Mouse (Mus musculus) midbrain, embryonic 10.5 days (tissue): Measurements from ENCODE around the gene Ugt2b35. TPM values are rescaled to one million over a fixed set of nuclear protein-coding genes. Genes with fewer than 3 reads are reported as not detected.
"Not testable (repeated sequence)": the region's sequence is repeated elsewhere in the genome, so short reads cannot be mapped to it uniquely, and the experiment has no call there.

Source experiments
- DNase-seq: peaks from one replicate; pipeline ENCODE4 v3.0.0-alpha.2; 2017; ENCODE audit warnings: low spot score
- H3K27ac ChIP-seq: fragments of 300-500 bp; sonication (generic); replicated peaks from 2 replicates; pipeline ENCODE4 v1.5.1; 2016; ENCODE audit warnings: mild to moderate bottlenecking
- H3K27me3 ChIP-seq: fragments of 300-500 bp; sonication (generic); 2 replicates; pipeline ENCODE4 v1.6.1; 2016; ENCODE audit warnings: low read depth, mild to moderate bottlenecking; ENCODE audit not compliant: poor library complexity, severe bottlenecking
- H3K36me3 ChIP-seq: fragments of 300-500 bp; sonication (generic); 2 replicates; pipeline ENCODE4 v1.6.1; 2016; ENCODE audit warnings: mild to moderate bottlenecking, moderate library complexity
- H3K4me1 ChIP-seq: fragments of 300-500 bp; sonication (generic); 2 replicates; pipeline ENCODE4 v1.6.1; 2016
- H3K4me3 ChIP-seq: fragments of 300-500 bp; sonication (generic); 2 replicates; pipeline ENCODE4 v1.5.1; 2016; ENCODE audit warnings: mild to moderate bottlenecking, moderate library complexity
- H3K9me3 ChIP-seq: fragments of 300-500 bp; sonication (generic); replicated peaks from 2 replicates; pipeline ENCODE4 v1.6.1; 2016; ENCODE audit warnings: mild to moderate bottlenecking
- WGBS: fragments of 180-500 bp; shearing (Covaris S2); methylation state at CpG from one replicate; pipeline ENCODE4 v1.1.7; 2016; 5-methylcytosine and 5-hydroxymethylcytosine counted together
- polyA plus RNA-seq: library from polyadenylated mRNA; unstranded; fragments of >200 nt; fragmentation: Nextera tagmentation; extraction: Ambion mirVana; gene quantifications from 2 replicates; pipeline ENCODE4 v1.2.1, GENCODE M21; 2016

Ugt2b35 gene
- not detected in 2 replicates for polyA plus RNA-seq

GRCm38 (mm10) chr5:87000395-87001073 lies at the start of gene Ugt2b35:
Gene Ugt2b35 (plus strand): TSS chr5:87000860.
- H3K36me3 ChIP-seq, result no peaks in the 10 kb centered on the region
- no peak within 1 kb of the TSS for H3K27ac ChIP-seq
- H3K4me3 ChIP-seq, result no peak within 1 kb of the TSS
- H3K27me3 ChIP-seq, result no peaks in the 10 kb centered on the region
- 83% methylated on average over 4 of the region's 4 CpGs for WGBS
- H3K9me3 ChIP-seq, result no peaks in the 10 kb centered on the region
- no peak for DNase-seq
- H3K4me1 ChIP-seq, result no peaks in the 10 kb centered on the region

GRCm38 (mm10) chr5:86960504-86960903 lies 40.2 kb upstream of the Ugt2b35 start:
- Histone ChIP-seq H3K27me3 (no peaks in the 10 kb centered on the region), H3K4me1 (no peaks in the 10 kb centered on the region), H3K4me3 (no peak overlapping the region), H3K36me3 (no peaks in the 10 kb centered on the region), H3K27ac (no peak overlapping the region), H3K9me3 (no peaks in the 10 kb centered on the region)
- no peak for DNase-seq
- 91% methylated on average over 3 of the region's 3 CpGs for WGBS

GRCm38 (mm10) chr5:86961587-86962358 lies 38.9 kb upstream of the Ugt2b35 start:
- no peaks in the 10 kb centered on the region for H3K9me3 ChIP-seq
- 85% methylated on average over 3 of the region's 3 CpGs for WGBS
- H3K36me3 ChIP-seq, result no peaks in the 10 kb centered on the region
- H3K27me3 ChIP-seq, result no peaks in the 10 kb centered on the region
- no peaks in the 10 kb centered on the region for H3K4me1 ChIP-seq
- H3K27ac ChIP-seq, result no peak overlapping the region
- no peak for DNase-seq
- no peak overlapping the region for H3K4me3 ChIP-seq

GRCm38 (mm10) chr5:86962849-86963248 lies 37.8 kb upstream of the Ugt2b35 start:
- H3K27me3 ChIP-seq, DNase-seq, H3K36me3 ChIP-seq, H3K27ac ChIP-seq, H3K4me1 ChIP-seq, H3K4me3 ChIP-seq, H3K9me3 ChIP-seq: not testable (repeated sequence)
- WGBS, result 95% methylated on average over 1 of the region's 1 CpGs

GRCm38 (mm10) chr5:86967271-86967670 lies 33.4 kb upstream of the Ugt2b35 start:
- not testable (repeated sequence) for H3K4me3 ChIP-seq, DNase-seq, H3K27me3 ChIP-seq, H3K9me3 ChIP-seq, H3K36me3 ChIP-seq, H3K27ac ChIP-seq, H3K4me1 ChIP-seq
- WGBS, result 92% methylated on average over 5 of the region's 5 CpGs

GRCm38 (mm10) chr5:87004735-87005134 lies 4.1 kb downstream of the Ugt2b35 start:
- WGBS, result 89% methylated on average over 6 of the region's 6 CpGs
- H3K27ac ChIP-seq, result no peak overlapping the region
- no peaks in the 10 kb centered on the region for H3K27me3 ChIP-seq
- DNase-seq, result no peak
- no peak overlapping the region for H3K4me3 ChIP-seq
- H3K4me1 ChIP-seq, result no peaks in the 10 kb centered on the region
- H3K9me3 ChIP-seq, result no peaks in the 10 kb centered on the region
- H3K36me3 ChIP-seq, result no peaks in the 10 kb centered on the region

GRCm38 (mm10) chr5:87015477-87015876 lies 14.8 kb downstream of the Ugt2b35 start:
- Histone ChIP-seq H3K4me3 (no peak overlapping the region), H3K27ac (no peak overlapping the region), H3K4me1 (no peaks in the 10 kb centered on the region), H3K27me3 (no peaks in the 10 kb centered on the region), H3K9me3 (no peaks in the 10 kb centered on the region; the same call in 1 of the 2 replicates), H3K36me3 (no peaks in the 10 kb centered on the region)
- WGBS, result 88% methylated on average over 3 of the region's 3 CpGs
- no peak for DNase-seq

- no peak overlapping the region for H3K4me3 ChIP-seq
- no peaks in the 10 kb centered on the region for H3K36me3 ChIP-seq
- no peaks in the 10 kb centered on the region for H3K4me1 ChIP-seq
- H3K9me3 ChIP-seq, result no peaks in the 10 kb centered on the region
- no peaks in the 10 kb centered on the region for H3K27me3 ChIP-seq
- 88% methylated on average over 3 of the region's 3 CpGs for WGBS
- no peak overlapping the region for H3K27ac ChIP-seq
- no peak for DNase-seq
Observed at GRCm38 (mm10) chr5:87027359-87027758, 26.7 kb downstream of the Ugt2b35 start.

- Histone ChIP-seq H3K27ac (no peak overlapping the region), H3K36me3 (no peaks in the 10 kb centered on the region), H3K27me3 (no peaks in the 10 kb centered on the region), H3K4me3 (no peak overlapping the region), H3K4me1 (no peaks in the 10 kb centered on the region), H3K9me3 (no peaks in the 10 kb centered on the region)
- no peak for DNase-seq
- 89% methylated on average over 1 of the region's 1 CpGs for WGBS
Observed at GRCm38 (mm10) chr5:87030624-87031023, 30.0 kb downstream of the Ugt2b35 start.

Other genes with a start within 250 kb of the Ugt2b35 start
- gene Ythdc1, start 196.6 kb upstream of the Ugt2b35 start, polyA plus RNA-seq, result 35.5 and 38.5 TPM in 2 replicates
- not detected in 2 replicates for gene Ugt2b34, start 93.9 kb upstream of the Ugt2b35 start, polyA plus RNA-seq
- not detected in 2 replicates for gene Ugt2b1, start 74.3 kb upstream of the Ugt2b35 start, polyA plus RNA-seq
- not detected in 2 replicates for gene Ugt2b36, start 91.7 kb downstream of the Ugt2b35 start, polyA plus RNA-seq
- not detected in 2 replicates for gene Ugt2b5, start 139.5 kb downstream of the Ugt2b35 start, polyA plus RNA-seq